Mouse (Mus musculus) CH12.LX (cell line): ENCODE data around the gene Fgd2.

Source experiments
- BHLHE40 ChIP-seq: IDR thresholded peaks from 2 replicates; pipeline ENCODE4 v1.6.1; 2011; ENCODE audit warnings: mild to moderate bottlenecking, low read depth, low read length, improper control_type of control experiment
- CTCF ChIP-seq, 2 experiments: IDR thresholded peaks in 1 of 2; conservative IDR thresholded peaks in 1 of 2; 2 replicates each; pipeline ENCODE4 v1.5.1; 2011 to 2012; ENCODE audit warnings: low read depth in 2 of 2, low read length in 2 of 2, improper control_type of control experiment in 1 of 2, inconsistent platforms in 1 of 2, mild to moderate bottlenecking in 1 of 2, moderate library complexity in 1 of 2
- E2F4 ChIP-seq: IDR thresholded peaks from 2 replicates; pipeline ENCODE4 v1.6.1; 2011; ENCODE audit warnings: low read depth, low read length, improper control_type of control experiment; ENCODE audit not compliant: insufficient replicate concordance
- HCFC1 ChIP-seq: IDR thresholded peaks from 2 replicates; pipeline ENCODE4 v1.6.1; 2012; ENCODE audit warnings: low read depth, mild to moderate bottlenecking, inconsistent platforms, low read length, improper control_type of control experiment
- JUND ChIP-seq: conservative IDR thresholded peaks from 2 replicates; pipeline ENCODE4 v1.6.1; 2011; ENCODE audit warnings: low read depth, low read length, improper control_type of control experiment
- MEF2A ChIP-seq: IDR thresholded peaks from 2 replicates; pipeline ENCODE4 v1.6.1; 2014; ENCODE audit warnings: low read depth, mild to moderate bottlenecking, inconsistent platforms, low read length, improper control_type of control experiment, borderline replicate concordance
- POLR2A ChIP-seq: IDR thresholded peaks from 2 replicates; pipeline ENCODE4 v1.6.1; 2011; ENCODE audit warnings: low read depth, mild to moderate bottlenecking, improper control_type of control experiment, low read length
- RCOR1 ChIP-seq: conservative IDR thresholded peaks from 2 replicates; pipeline ENCODE4 v1.6.1; 2012; ENCODE audit warnings: low read depth, mild to moderate bottlenecking, inconsistent platforms, low read length, improper control_type of control experiment
- SIN3A ChIP-seq: IDR thresholded peaks from 2 replicates; pipeline ENCODE4 v1.6.1; 2012; ENCODE audit warnings: low read length, improper control_type of control experiment, inconsistent platforms
- TCF12 ChIP-seq: IDR thresholded peaks from 2 replicates; pipeline ENCODE4 v1.6.1; 2014; ENCODE audit warnings: low read depth, mild to moderate bottlenecking, inconsistent platforms, low read length, improper control_type of control experiment
- ZKSCAN1 ChIP-seq: IDR thresholded peaks from 2 replicates; pipeline ENCODE4 v1.6.1; 2012; ENCODE audit warnings: low read depth, inconsistent platforms, low read length, improper control_type of control experiment, borderline replicate concordance

- no peak for TF ChIP-seq RCOR1
- TF ChIP-seq ZKSCAN1: no peak
- TF ChIP-seq CTCF (conservative IDR thresholded peaks at IDR 0.05 in 1 of 2, IDR thresholded peaks at IDR 0.05 in 1 of 2; ENCODE audit: low read depth in 2 of 2, low read length in 2 of 2): no peak
- TF ChIP-seq POLR2A: peak; percentile 48; the same call in 1 of the 2 replicates
- no peak for TF ChIP-seq JUND
- 0 out of 2 replicates have a peak, but pooled peaks have one; percentile 12 for TF ChIP-seq TCF12
- TF ChIP-seq BHLHE40: peak; percentile 53
- peak; percentile 100 for TF ChIP-seq SIN3A
- TF ChIP-seq HCFC1: no peak
- no peak for TF ChIP-seq E2F4
- TF ChIP-seq MEF2A: no peak; the same call in 1 of the 2 replicates
Measured at GRCm38 (mm10) chr17:29361982-29362691, 1.4 kb downstream of the Fgd2 start.
